Mouse (Mus musculus) testis, adult 2 months (tissue): Measurements from ENCODE around the gene Zbtb7a.

Experiments
- CTCF ChIP-seq: fragments of 200-500 bp; IDR thresholded peaks from 2 replicates; pipeline ENCODE4 v1.5.1; 2012; ENCODE audit warnings: low read depth, mild to moderate bottlenecking, inconsistent platforms, low read length, moderate library complexity; ENCODE audit not compliant: control insufficient read depth, insufficient read depth, insufficient replicate concordance
- POLR2A ChIP-seq: fragments of 200-500 bp; IDR thresholded peaks from 2 replicates; pipeline ENCODE4 v1.6.1; 2012; ENCODE audit warnings: low read depth, mild to moderate bottlenecking, inconsistent platforms, low read length, moderate library complexity; ENCODE audit not compliant: control insufficient read depth

- no peak for TF ChIP-seq CTCF
- TF ChIP-seq POLR2A, result no peak
Observed at GRCm38 (mm10) chr10:81192968-81193501, 58.0 kb downstream of the Zbtb7a start.
